Mouse (Mus musculus) liver, embryonic 11.5 days (tissue): ENCODE measurements around the gene Vcan. TPM values are rescaled to one million over a fixed set of nuclear protein-coding genes. Genes with fewer than 3 reads are reported as not detected.
"Not testable (repeated sequence)": the region's sequence is repeated elsewhere in the genome, so short reads cannot be mapped to it uniquely, and the experiment has no call there.

ENCODE experiments used
- ATAC-seq: fragments of 200-750 bp; cut with Nextera tagmentation; replicated peaks from 2 replicates; pipeline ENCODE4 v1.8.0; 2017; ENCODE audit warnings: moderate number of reproducible peaks, mild to moderate bottlenecking, moderate TSS enrichment, moderate library complexity; ENCODE audit not compliant: low FRiP score
- DNase-seq: peaks from one replicate; pipeline ENCODE4 v3.0.0-alpha.2; 2017; ENCODE audit warnings: low spot score
- H3K27ac ChIP-seq: fragments of 300-500 bp; sonication (generic); 2 replicates; pipeline ENCODE4 v1.5.1; 2014; ENCODE audit warnings: mild to moderate bottlenecking, low read depth, low read length, control low read depth
- H3K27me3 ChIP-seq: fragments of 300-500 bp; sonication (generic); replicated peaks from 2 replicates; pipeline ENCODE4 v1.6.1; 2014; ENCODE audit warnings: low read length, mixed read lengths; ENCODE audit not compliant: control insufficient read depth, insufficient read depth
- H3K36me3 ChIP-seq: fragments of 300-500 bp; sonication (generic); 2 replicates; pipeline ENCODE4 v1.6.1; 2014; ENCODE audit warnings: mild to moderate bottlenecking, low read length, moderate library complexity, mixed read lengths; ENCODE audit not compliant: control insufficient read depth, insufficient read depth
- H3K4me1 ChIP-seq: fragments of 300-500 bp; sonication (generic); replicated peaks from 2 replicates; pipeline ENCODE4 v1.6.1; 2014; ENCODE audit warnings: low read length, mixed read lengths; ENCODE audit not compliant: control insufficient read depth, insufficient read depth
- H3K4me2 ChIP-seq: fragments of 300-500 bp; sonication (generic); 2 replicates; pipeline ENCODE4 v1.6.1; 2014; ENCODE audit warnings: mild to moderate bottlenecking, control low read depth, moderate library complexity
- H3K4me3 ChIP-seq: fragments of 300-500 bp; sonication (generic); 2 replicates; pipeline ENCODE4 v1.5.1; 2014; ENCODE audit warnings: low read depth, low read length, control low read depth
- H3K9ac ChIP-seq: fragments of 300-500 bp; sonication (generic); 2 replicates; pipeline ENCODE4 v1.6.1; 2014; ENCODE audit warnings: low read depth, low read length, control low read depth
- H3K9me3 ChIP-seq: fragments of 300-500 bp; sonication (generic); 2 replicates; pipeline ENCODE4 v1.6.1; 2016; ENCODE audit warnings: low read length, inconsistent platforms, mixed read lengths; ENCODE audit not compliant: control insufficient read depth
- WGBS: fragments of 180-500 bp; shearing (Covaris S2); extraction: QIAGEN DNeasy Blood & Tissue Kit; methylation state at CpG from one replicate; pipeline ENCODE4 v1.1.7; 2014; 5-methylcytosine and 5-hydroxymethylcytosine counted together
- polyA plus RNA-seq: library from polyadenylated mRNA; unstranded; fragments of >200 nt; fragmentation: Nextera tagmentation; extraction: Ambion mirVana; gene quantifications from 2 replicates; pipeline ENCODE4 v1.2.1, GENCODE M21; 2014

The Vcan gene
- polyA plus RNA-seq, 1 experiment from 2014 or later, result 18.2 TPM

DNA sequence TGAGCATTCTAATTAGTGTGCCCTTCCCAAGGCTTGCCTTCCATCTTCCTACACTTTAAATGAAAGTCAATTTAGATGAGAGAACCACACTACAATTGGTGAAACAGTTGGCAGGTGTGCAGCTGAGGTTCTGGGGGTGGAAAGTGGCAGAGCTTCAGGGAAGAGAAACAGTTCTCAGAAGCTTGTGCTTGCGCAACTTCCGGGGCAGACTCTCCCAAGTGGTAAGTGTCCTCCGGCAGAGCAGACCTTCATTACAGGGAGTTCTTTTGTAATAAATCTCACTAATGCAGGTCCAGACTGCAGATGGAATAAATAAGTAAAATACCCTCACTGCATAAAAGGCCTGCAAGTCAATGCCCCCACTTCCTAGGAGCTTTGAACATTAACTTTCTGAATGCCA is 23.7 kb upstream of the Vcan start:
- Histone ChIP-seq H3K9me3 (no peaks in the 10 kb centered on the region), H3K27me3 (no peaks in the 10 kb centered on the region), H3K36me3 (no peaks in the 10 kb centered on the region), H3K4me2 (no peak overlapping the region), H3K27ac (no peak overlapping the region), H3K4me1 (no peaks in the 10 kb centered on the region), H3K4me3 (no peak overlapping the region), H3K9ac (no peak overlapping the region)
- DNase-seq, result no peak
- WGBS, result 67% methylated on average over 3 of the region's 3 CpGs
- no peak for ATAC-seq

- 69% methylated on average over 3 of the region's 3 CpGs for WGBS
- Histone ChIP-seq H3K9ac (no peak overlapping the region), H3K36me3 (no peaks in the 10 kb centered on the region), H3K27me3 (no peaks in the 10 kb centered on the region), H3K4me3 (no peak overlapping the region), H3K4me2 (no peak overlapping the region), H3K4me1 (no peaks in the 10 kb centered on the region), H3K9me3 (no peaks in the 10 kb centered on the region), H3K27ac (no peak overlapping the region)
- ATAC-seq (no peak), DNase-seq (no peak)
Observed at GRCm38 (mm10) chr13:89762339-89762738, 20.0 kb upstream of the Vcan start.

DNA sequence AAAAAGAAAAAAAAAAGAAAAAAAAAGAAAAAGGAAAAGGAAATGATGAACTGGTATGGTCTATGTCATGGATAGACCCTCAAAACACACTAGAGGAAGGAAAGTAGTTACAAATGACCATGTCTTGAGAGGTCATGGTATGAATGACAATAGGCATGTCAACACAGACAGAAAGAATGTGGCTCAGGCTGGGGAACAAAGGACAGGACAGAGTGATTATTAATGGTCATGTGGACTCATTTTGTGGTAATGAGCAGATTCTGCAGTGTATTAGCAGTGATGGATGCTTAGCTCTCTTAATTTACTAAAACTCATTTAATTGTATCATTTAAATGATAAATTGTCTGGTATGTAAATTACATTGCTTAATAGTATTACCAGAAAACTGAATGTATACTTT is 14.0 kb upstream of the Vcan start:
- Histone ChIP-seq H3K27me3 (no peaks in the 10 kb centered on the region), H3K36me3 (no peaks in the 10 kb centered on the region), H3K9ac (no peak overlapping the region), H3K27ac (no peak overlapping the region), H3K9me3 (no peaks in the 10 kb centered on the region), H3K4me1 (no peaks in the 10 kb centered on the region), H3K4me3 (no peak overlapping the region), H3K4me2 (no peak overlapping the region)
- ATAC-seq (no peak), DNase-seq (no peak)

GRCm38 (mm10) chr13:89750562-89750961 is 8.3 kb upstream of the Vcan start:
- not testable (repeated sequence) for H3K27me3 ChIP-seq, H3K4me2 ChIP-seq, H3K9ac ChIP-seq, H3K4me3 ChIP-seq, ATAC-seq, H3K36me3 ChIP-seq, H3K9me3 ChIP-seq, H3K27ac ChIP-seq, H3K4me1 ChIP-seq, DNase-seq
- 24% methylated on average over 3 of the region's 3 CpGs for WGBS

- WGBS, result 21% methylated on average over 8 of the region's 8 CpGs
- no peak overlapping the region for H3K9ac ChIP-seq
Observed at GRCm38 (mm10) chr13:89743201-89743600, 892 bp upstream of the Vcan start.

GRCm38 (mm10) chr13:89742686-89743200 is 434 bp upstream of the Vcan start:
- H3K9me3 ChIP-seq, result no peaks in the 10 kb centered on the region
- ATAC-seq (no peak), DNase-seq (no peak)
- peak overlapping the region; percentile 94 for H3K4me2 ChIP-seq
- no peaks in the 10 kb centered on the region for H3K36me3 ChIP-seq
- H3K9ac ChIP-seq, result 0 out of 2 replicates have a peak overlapping the region, but pooled peaks have one; percentile 9
- H3K4me3 ChIP-seq, result peak overlapping the region; percentile 63
- H3K27ac ChIP-seq, result no peak overlapping the region
- peaks cover 31% of the 10 kb centered on the region for H3K27me3 ChIP-seq
- H3K4me1 ChIP-seq, result peaks cover 5% of the 10 kb centered on the region; the same call in 1 of the 2 replicates
- WGBS, result 5% methylated on average over 15 of the region's 15 CpGs

More at GRCm38 (mm10) chr13:89743201-89743600, 892 bp upstream of the Vcan start:
- Histone ChIP-seq H3K4me2 (peak overlapping the region; percentile 94), H3K36me3 (no peaks in the 10 kb centered on the region), H3K4me1 (peaks cover 5% of the 10 kb centered on the region; the same call in 1 of the 2 replicates), H3K27ac (no peak overlapping the region), H3K27me3 (peaks cover 31% of the 10 kb centered on the region), H3K4me3 (no peak overlapping the region), H3K9me3 (no peaks in the 10 kb centered on the region)
- ATAC-seq (no peak), DNase-seq (no peak)

- Histone ChIP-seq H3K36me3 (no peaks in the 10 kb centered on the region), H3K4me3 (peak overlapping the region; percentile 63), H3K9ac (peak overlapping the region; percentile 53), H3K4me1 (peaks cover 5% of the 10 kb centered on the region; the same call in 1 of the 2 replicates), H3K4me2 (peak overlapping the region; percentile 94), H3K27me3 (peaks cover 31% of the 10 kb centered on the region), H3K9me3 (no peaks in the 10 kb centered on the region), H3K27ac (peak overlapping the region; percentile 4; the same call in 1 of the 2 replicates)
- DNase-seq, result peak; percentile 60
- under 1% methylated on average over 14 of the region's 14 CpGs for WGBS
- ATAC-seq, result no peak
Observed at GRCm38 (mm10) chr13:89741116-89741551, 1.2 kb downstream of the Vcan start.

- Histone ChIP-seq H3K9ac (peak overlapping the region; percentile 60), H3K36me3 (no peaks in the 10 kb centered on the region), H3K27me3 (peaks cover 31% of the 10 kb centered on the region), H3K4me2 (peak overlapping the region; percentile 94), H3K4me3 (peak overlapping the region; percentile 63), H3K27ac (peak overlapping the region; percentile 4; the same call in 1 of the 2 replicates), H3K9me3 (no peaks in the 10 kb centered on the region), H3K4me1 (peaks cover 5% of the 10 kb centered on the region; the same call in 1 of the 2 replicates)
- DNase-seq (peak; percentile 78), ATAC-seq (peak; percentile 81)
- WGBS, result under 1% methylated on average over 32 of the region's 33 CpGs
Observed at GRCm38 (mm10) chr13:89740243-89741115, 1.8 kb downstream of the Vcan start.
